Mouse (Mus musculus) forebrain, embryonic 11.5 days (tissue): ENCODE data around the gene Trip4. TPM values are rescaled to one million over a fixed set of nuclear protein-coding genes. Genes with fewer than 3 reads are reported as not detected.
"Not testable (repeated sequence)": the region's sequence is repeated elsewhere in the genome, so short reads cannot be mapped to it uniquely, and the experiment has no call there.

ENCODE experiments used
- ATAC-seq: fragments of 200-750 bp; cut with Nextera tagmentation; replicated peaks from 2 replicates; pipeline ENCODE4 v1.8.0; 2017; ENCODE audit warnings: moderate TSS enrichment; ENCODE audit not compliant: low FRiP score
- DNase-seq: peaks from one replicate; pipeline ENCODE4 v3.0.0-alpha.2; 2017; ENCODE audit warnings: low spot score
- H3K27ac ChIP-seq: fragments of 300-500 bp; sonication (generic); 2 replicates; pipeline ENCODE4 v1.5.1; 2014; ENCODE audit warnings: low read depth, low read length
- H3K27me3 ChIP-seq: fragments of 300-500 bp; sonication (generic); 2 replicates; pipeline ENCODE4 v1.6.1; 2014; ENCODE audit warnings: mild to moderate bottlenecking, low read length, mixed read lengths; ENCODE audit not compliant: control insufficient read depth, insufficient read depth
- H3K36me3 ChIP-seq: fragments of 300-500 bp; sonication (generic); 2 replicates; pipeline ENCODE4 v1.6.1; 2014; ENCODE audit warnings: mild to moderate bottlenecking, low read length, moderate library complexity, mixed read lengths; ENCODE audit not compliant: control insufficient read depth, insufficient read depth
- H3K4me1 ChIP-seq: fragments of 300-500 bp; sonication (generic); replicated peaks from 2 replicates; pipeline ENCODE4 v1.6.1; 2014; ENCODE audit warnings: low read length, mixed read lengths; ENCODE audit not compliant: control insufficient read depth, insufficient read depth
- H3K4me2 ChIP-seq: fragments of 300-500 bp; sonication (generic); 2 replicates; pipeline ENCODE4 v1.6.1; 2014; ENCODE audit warnings: low read depth, mild to moderate bottlenecking, low read length, moderate library complexity, mixed read lengths; ENCODE audit not compliant: severe bottlenecking
- H3K4me3 ChIP-seq: fragments of 300-500 bp; sonication (generic); 2 replicates; pipeline ENCODE4 v1.5.1; 2014; ENCODE audit warnings: low read depth, low read length
- H3K9ac ChIP-seq: fragments of 300-500 bp; sonication (generic); 2 replicates; pipeline ENCODE4 v1.6.1; 2014; ENCODE audit warnings: low read length
- H3K9me3 ChIP-seq: fragments of 300-500 bp; sonication (generic); 2 replicates; pipeline ENCODE4 v1.6.1; 2016; ENCODE audit warnings: low read length, mixed read lengths; ENCODE audit not compliant: control insufficient read depth
- WGBS: fragments of 180-500 bp; shearing (Covaris S2); extraction: QIAGEN DNeasy Blood & Tissue Kit; methylation state at CpG from one replicate; pipeline ENCODE4 v1.1.7; 2014; 5-methylcytosine and 5-hydroxymethylcytosine counted together
- polyA plus RNA-seq: library from polyadenylated mRNA; unstranded; fragments of >200 nt; fragmentation: Nextera tagmentation; extraction: Ambion mirVana; gene quantifications from 2 replicates; pipeline ENCODE4 v1.2.1, GENCODE M21; 2014

The Trip4 gene
- polyA plus RNA-seq, 1 experiment from 2014 or later = 38.9 TPM

- ATAC-seq = no peak
- no peak overlapping the region for H3K27ac ChIP-seq
Observed at GRCm38 (mm10) chr9:65788556-65788955, 120.0 kb downstream of the Trip4 start.

DNA sequence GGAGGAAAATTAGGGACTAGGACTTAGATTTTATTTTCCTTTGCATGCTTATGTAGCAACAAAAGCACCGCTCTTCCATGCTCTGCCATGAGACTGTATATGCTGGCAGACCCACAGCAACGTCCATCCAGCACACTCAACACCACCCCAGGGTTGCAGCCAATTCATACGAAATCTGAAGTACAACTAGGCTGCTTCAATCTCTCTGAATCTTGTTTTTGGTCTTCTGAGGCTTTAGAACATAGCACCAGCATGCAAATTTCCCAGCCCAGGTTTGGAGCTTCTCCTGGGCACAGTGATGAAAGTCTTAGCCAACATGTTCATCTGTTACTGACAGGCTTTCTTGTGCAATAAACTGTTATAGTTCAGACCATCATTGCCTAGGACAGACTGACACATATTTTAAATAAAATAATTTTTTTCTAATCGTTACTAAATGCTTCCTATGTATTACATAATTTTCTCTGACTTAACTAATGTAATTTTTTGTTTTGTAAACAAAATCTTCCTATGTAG lies 120.7 kb downstream of the Trip4 start:
- H3K9ac ChIP-seq = no peak overlapping the region

More at GRCm38 (mm10) chr9:65788556-65788955, 120.0 kb downstream of the Trip4 start:
- Histone ChIP-seq H3K4me3 (no peak overlapping the region), H3K36me3 (no peaks in the 10 kb centered on the region), H3K9ac (no peak overlapping the region), H3K9me3 (no peaks in the 10 kb centered on the region), H3K4me1 (peaks cover 3% of the 10 kb centered on the region; the same call in 1 of the 2 replicates), H3K4me2 (no peak overlapping the region), H3K27me3 (no peaks in the 10 kb centered on the region)
- DNase-seq = no peak
- WGBS = 89% methylated on average over 4 of the region's 4 CpGs

DNA sequence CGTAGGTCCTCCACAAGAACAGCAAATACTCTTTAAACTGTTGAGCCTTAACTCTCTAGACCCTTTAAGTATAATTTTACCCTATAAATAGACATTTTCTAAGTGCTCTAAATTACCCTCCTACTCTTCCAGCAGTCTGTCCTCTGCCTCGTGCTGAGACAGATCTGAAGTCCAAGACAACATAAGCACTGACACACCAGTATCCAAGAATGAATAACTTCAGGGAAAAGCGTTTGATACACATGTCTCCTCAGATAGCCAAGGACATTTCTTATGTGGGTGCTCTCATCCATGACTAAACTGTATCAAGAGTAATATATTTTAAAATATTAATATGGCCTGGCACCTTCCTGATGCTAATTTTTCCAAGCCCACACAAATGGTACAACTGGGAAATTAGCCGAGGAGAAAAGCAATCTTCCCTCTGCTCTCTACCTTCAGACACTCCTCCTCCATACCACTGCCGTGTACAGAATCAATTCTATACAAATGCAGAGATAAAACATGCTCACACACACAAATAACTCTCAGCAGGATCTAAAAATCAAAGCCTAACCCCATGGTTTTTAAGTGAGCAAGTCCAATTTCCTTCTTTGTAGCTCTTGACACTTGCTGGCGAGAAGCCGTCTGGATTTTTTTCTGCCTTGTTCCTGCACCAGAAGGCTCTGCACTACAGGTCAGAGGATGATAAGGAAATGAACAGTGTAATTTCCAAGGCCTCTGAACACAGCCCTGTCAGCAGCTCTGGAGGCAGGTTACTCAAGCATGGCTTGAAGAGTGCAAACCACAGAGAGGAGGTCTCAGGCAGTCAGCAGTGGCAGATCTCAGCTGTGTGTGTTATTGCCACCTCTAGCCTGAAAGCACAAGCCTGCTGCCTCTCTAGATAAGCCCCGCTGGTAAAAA lies 121.5 kb downstream of the Trip4 start:
- no peak for ATAC-seq
- no peaks in the 10 kb centered on the region for H3K36me3 ChIP-seq
- H3K27me3 ChIP-seq = no peaks in the 10 kb centered on the region
- no peak overlapping the region for H3K9ac ChIP-seq
- no peak overlapping the region for H3K4me3 ChIP-seq
- no peak overlapping the region for H3K27ac ChIP-seq
- peaks cover 3% of the 10 kb centered on the region; the same call in 1 of the 2 replicates for H3K4me1 ChIP-seq
- no peaks in the 10 kb centered on the region for H3K9me3 ChIP-seq
- WGBS = 67% methylated on average over 8 of the region's 8 CpGs
- no peak for DNase-seq
- H3K4me2 ChIP-seq = no peak overlapping the region

More for the DNA sequence above, 120.7 kb downstream of the Trip4 start:
- WGBS = 75% methylated on average over 4 of the region's 4 CpGs
- H3K4me1 ChIP-seq = peaks cover 3% of the 10 kb centered on the region; the same call in 1 of the 2 replicates
- H3K9me3 ChIP-seq = no peaks in the 10 kb centered on the region
- no peak overlapping the region for H3K4me2 ChIP-seq
- H3K27me3 ChIP-seq = no peaks in the 10 kb centered on the region
- DNase-seq (no peak), ATAC-seq (no peak)
- no peak overlapping the region for H3K27ac ChIP-seq
- H3K4me3 ChIP-seq = no peak overlapping the region
- no peaks in the 10 kb centered on the region for H3K36me3 ChIP-seq

DNA sequence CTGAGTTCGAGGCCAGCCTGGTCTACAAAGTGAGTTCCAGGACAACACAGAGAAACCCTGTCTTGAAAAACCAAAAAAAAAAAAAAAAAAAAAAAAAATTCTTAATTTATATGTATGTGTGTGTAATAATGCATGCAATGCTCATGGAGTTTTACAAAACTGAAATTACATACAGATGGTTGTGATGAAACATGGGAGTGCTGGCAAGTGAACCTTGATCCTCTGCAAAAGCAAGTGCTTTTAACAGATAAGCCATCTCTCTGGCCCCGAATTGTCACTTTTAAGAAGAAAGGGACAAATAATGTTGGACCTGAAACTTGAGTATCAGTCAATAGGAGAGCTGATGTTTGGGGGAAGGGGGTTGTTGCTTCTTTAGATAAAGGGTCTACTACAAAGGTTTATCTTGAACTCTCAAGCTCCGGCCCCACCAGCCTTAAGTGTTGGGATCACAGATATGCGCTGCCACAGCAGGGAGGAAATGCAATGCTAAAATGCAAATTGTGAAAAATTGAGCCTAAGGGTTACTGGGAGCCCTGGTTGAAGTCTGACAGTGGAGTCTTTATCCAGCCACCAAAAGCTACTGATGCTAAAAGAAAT lies 122.7 kb downstream of the Trip4 start:
- Histone ChIP-seq H3K9ac (no peak overlapping the region), H3K4me2 (no peak overlapping the region), H3K4me1 (peaks cover 3% of the 10 kb centered on the region; the same call in 1 of the 2 replicates), H3K36me3 (no peaks in the 10 kb centered on the region), H3K27me3 (no peaks in the 10 kb centered on the region), H3K27ac (no peak overlapping the region), H3K4me3 (no peak overlapping the region), H3K9me3 (no peaks in the 10 kb centered on the region)
- DNase-seq (no peak), ATAC-seq (no peak)
- 89% methylated on average over 4 of the region's 4 CpGs for WGBS

- H3K27me3 ChIP-seq, H3K4me3 ChIP-seq, H3K9ac ChIP-seq, H3K9me3 ChIP-seq, H3K27ac ChIP-seq, DNase-seq, H3K36me3 ChIP-seq, H3K4me2 ChIP-seq, ATAC-seq: not testable (repeated sequence)
- WGBS = 92% methylated on average over 3 of the region's 3 CpGs
- peaks cover 12% of the 10 kb centered on the region for H3K4me1 ChIP-seq
Observed at GRCm38 (mm10) chr9:65779619-65780018, 129.0 kb downstream of the Trip4 start.

Other genes with a start within 250 kb of the Trip4 start
- gene Oaz2, start 240.8 kb downstream of the Trip4 start, polyA plus RNA-seq = 208 and 218 TPM in 2 replicates
- 12.3 and 12.9 TPM in 2 replicates for gene Zfp609, start 81.2 kb downstream of the Trip4 start, polyA plus RNA-seq
- 264 and 318 TPM in 2 replicates for gene Pclaf, start 18.6 kb downstream of the Trip4 start, polyA plus RNA-seq
- 21.2 and 24.4 TPM in 2 replicates for gene Csnk1g1, start 130 bp upstream of the Trip4 start, polyA plus RNA-seq
- 401 and 416 TPM in 2 replicates for gene Ppib, start 151.4 kb upstream of the Trip4 start, polyA plus RNA-seq
- 1.6 and 2.7 TPM in 2 replicates for gene Snx22, start 160.9 kb upstream of the Trip4 start, polyA plus RNA-seq
- gene Snx1, start 217.8 kb upstream of the Trip4 start, polyA plus RNA-seq = 140 TPM in 2 replicates
- gene Ciao2a, start 217.8 kb upstream of the Trip4 start, polyA plus RNA-seq = 149 and 161 TPM in 2 replicates
- 8.7 and 9.0 TPM in 2 replicates for gene Dapk2, start 249.4 kb upstream of the Trip4 start, polyA plus RNA-seq